Mouse (Mus musculus): ENCODE results near the gene Hapln4. TPM values are rescaled to one million over a fixed set of nuclear protein-coding genes. Genes with fewer than 3 reads are reported as not detected.
"Not testable (repeated sequence)": the region's sequence is repeated elsewhere in the genome, so short reads cannot be mapped to it uniquely, and the experiment has no call there.

Hapln4 gene
- total RNA-seq (2021) = 10 to 100 TPM; 78.4 to 95.6 TPM

DNA sequence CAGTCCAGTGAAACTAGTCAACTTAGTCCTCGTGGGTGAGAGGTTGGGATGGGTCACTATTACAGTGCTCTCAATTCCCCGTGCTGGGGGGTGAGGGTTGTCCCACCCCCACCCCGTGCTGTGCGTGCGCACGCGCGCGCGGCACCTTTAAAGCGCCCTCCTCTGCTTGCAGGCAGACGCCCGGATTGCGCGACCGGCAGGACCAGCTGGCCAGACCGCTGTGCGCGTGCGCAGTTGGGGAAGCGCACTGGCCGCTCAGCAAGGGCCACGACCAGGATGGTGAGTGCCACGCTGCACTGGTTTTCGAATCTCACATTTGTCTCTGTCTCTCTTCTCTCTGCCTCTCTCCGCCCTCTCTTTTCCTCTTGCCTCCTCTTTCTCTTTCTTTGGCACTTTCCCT lies at the start of gene Hapln4:
Hapln4 (plus strand) TSS at position 173 of the 400 bp plus-strand sequence.
- intact Hi-C loops (cut with DNase I) = no loop called here
- peak in 1 of 2 experiments; percentile 80 for DNase-seq (ENCODE audit: low spot score in 2 of 2)

DNA sequence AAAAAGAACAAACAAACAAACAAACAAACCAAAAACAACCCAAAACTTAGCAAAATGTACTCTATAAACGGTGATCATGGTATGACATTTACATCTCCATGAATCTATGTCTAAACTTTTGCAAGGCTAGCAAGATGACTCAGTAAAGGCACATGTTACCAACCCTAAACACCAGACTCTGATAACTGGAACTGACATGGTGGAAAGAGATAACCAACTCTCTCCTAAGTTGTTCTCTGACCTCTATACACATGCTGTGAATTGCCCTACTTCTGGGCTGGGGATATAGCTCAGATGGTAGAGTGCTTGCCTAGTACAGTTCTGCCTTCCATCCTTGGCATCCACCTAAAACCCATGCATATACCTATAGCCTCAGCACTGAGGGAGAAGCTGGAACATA lies 45.3 kb upstream of the Hapln4 start:
- DNase-seq (ENCODE audit: low spot score in 2 of 2) = no peak
- intact Hi-C loops (cut with DNase I) = no loop called here

- intact Hi-C loops (cut with DNase I) = no loop called here
- DNase-seq (ENCODE audit: low spot score in 2 of 2) = no peak
These were observed 41.2 kb upstream of the Hapln4 start for GRCm38 (mm10) chr8:70041885-70042546.

DNA sequence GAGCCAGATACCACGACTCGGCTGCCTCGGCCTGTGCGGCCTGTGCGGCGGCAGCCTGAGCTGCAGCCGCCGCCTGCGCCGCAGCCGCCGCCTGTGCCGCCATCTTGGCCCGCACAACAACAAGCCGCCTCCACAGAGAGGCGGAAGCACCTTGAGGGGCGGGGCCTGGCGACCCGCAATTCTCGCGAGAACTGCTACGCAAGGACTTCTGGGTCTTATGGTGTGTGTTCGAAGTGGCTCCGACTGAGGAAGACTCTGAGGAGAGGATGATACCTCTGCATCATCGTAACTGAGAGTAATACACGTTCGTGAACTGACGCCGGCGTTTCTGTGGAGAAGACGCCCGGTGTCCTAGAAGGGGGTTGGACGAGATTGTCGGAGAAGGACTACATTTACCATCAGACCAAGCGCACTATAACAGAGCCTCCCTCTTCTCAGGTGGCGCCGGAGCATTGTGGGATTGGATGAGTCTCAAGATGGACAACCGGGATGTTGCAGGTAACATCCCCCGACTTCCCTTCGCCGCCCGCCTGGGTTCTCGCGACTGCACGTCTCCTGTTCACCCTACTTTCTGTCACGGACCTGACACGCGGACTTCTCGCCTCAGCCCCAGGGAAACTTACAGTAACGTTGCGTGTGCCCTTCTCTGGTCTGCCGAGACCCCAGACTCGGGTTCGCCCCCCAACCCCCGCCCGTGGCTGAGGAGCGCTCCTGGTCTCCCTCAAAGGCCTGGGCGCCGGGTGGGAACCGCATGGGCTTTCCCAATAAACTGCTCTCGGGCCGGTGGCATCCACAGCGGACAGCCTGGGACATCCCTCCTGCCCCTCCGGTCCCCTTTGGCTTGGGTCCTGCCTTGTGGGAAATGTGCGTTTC lies 40.4 kb upstream of the Hapln4 start, which contains the start of the genes Mau2 and Sugp1:
Mau2 (minus strand) TSS at position 152 of the 873 bp plus-strand sequence.
Sugp1 (plus strand) TSS at position 231 of the 873 bp plus-strand sequence.
- intact Hi-C loops (cut with DNase I) = no loop called here
- DNase-seq (ENCODE audit: low spot score in 2 of 2) = peak; percentile 96 to 97

DNA sequence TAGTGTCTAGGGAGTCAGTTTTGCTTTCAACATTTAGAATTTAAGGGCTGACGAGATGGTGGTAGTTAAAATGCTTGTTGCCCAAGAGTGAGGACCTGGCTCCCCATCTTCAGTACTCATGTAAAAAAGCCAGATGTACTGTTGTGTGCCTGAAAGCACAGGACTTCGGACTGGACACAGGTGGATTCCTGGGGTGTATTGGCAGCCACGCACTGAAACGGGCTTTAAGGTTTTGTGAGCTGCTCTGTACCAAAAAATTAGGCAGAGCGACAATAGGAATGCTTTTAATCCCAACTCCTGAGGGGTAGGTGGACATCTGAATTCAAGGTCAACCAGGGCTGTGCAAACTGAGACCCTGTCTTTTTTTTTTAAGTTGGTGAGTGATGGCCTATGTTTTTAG lies 39.3 kb upstream of the Hapln4 start:
- intact Hi-C loops (cut with DNase I) = no loop called here
- no peak for DNase-seq (ENCODE audit: low spot score in 2 of 2)

DNA sequence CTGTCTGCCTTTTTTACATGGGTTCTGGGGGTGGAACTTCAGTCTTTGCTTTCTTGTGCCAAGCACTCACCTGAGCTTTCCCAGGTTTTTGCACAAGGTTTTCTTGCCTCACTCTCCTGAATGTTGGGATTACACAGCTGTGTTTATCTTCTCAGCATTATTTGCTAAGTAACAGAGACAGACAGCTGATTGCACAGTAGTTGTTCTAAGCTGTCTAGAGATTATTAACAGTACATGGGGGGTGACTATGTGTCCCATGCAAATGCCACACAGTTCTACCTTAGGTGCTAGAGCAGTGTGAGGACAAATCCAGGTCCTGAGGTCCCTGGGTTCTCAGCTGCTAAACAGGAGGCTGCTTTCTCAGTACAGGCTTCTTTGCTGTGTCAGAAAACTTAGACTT lies 33.6 kb upstream of the Hapln4 start:
- intact Hi-C loops (cut with DNase I) = no loop called here
- DNase-seq (ENCODE audit: low spot score in 2 of 2) = no peak

GRCm38 (mm10) chr8:70050434-70050833 lies 32.8 kb upstream of the Hapln4 start:
- intact Hi-C loops (cut with DNase I); DNase-seq (ENCODE audit: low spot score in 2 of 2): not testable (repeated sequence)

DNA sequence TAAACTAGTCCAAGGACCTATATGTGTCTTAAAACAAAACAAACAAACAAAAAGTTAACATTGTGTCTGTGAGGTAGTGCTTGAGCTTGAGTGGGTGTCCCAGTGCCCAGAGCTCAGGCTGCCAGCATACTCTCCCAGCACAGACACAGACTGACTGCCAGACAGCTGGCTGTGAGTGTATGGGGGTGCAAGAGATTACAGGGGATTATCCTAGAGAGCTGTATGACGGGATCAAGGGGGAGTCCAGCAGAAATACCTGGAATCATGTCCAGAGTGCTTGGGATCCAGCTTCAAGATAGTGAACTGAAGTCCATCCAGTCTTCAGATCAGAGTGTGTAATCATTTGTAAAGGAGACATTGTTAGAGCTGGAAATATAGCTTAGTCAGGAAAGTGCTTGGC lies 25.5 kb upstream of the Hapln4 start:
- DNase-seq (ENCODE audit: low spot score in 2 of 2) = no peak
- intact Hi-C loops (cut with DNase I) = no loop called here

GRCm38 (mm10) chr8:70071836-70072440 lies 11.3 kb upstream of the Hapln4 start:
- DNase-seq (ENCODE audit: low spot score in 2 of 2) = no peak
- intact Hi-C loops (cut with DNase I) = no loop called here

- intact Hi-C loops (cut with DNase I) = no loop called here
- DNase-seq (ENCODE audit: low spot score in 2 of 2) = no peak
These were observed 10.7 kb upstream of the Hapln4 start, which contains the start of gene Tm6sf2 for GRCm38 (mm10) chr8:70072441-70073069. Gene Tm6sf2, plus strand, starts transcription at chr8:70072924.

DNA sequence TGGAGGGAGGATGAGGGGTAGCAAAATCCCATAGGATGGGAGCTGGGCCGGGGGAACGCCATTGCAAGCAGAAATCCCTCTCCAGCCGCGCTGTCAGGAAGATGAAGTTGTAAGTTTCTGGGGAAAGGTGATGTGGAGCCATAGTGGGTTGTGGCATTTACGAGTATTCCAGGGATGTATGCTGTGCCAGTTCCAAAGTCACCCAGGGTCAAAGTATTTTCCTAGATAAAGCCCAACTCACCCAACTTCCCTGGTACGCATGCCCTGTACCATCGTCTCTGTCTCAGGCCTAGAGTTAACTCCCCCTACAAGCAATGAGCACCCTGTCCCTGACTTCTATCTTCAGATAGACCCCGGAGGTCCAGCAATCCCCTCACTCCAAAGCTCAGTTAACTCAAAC lies 10.1 kb upstream of the Hapln4 start:
- intact Hi-C loops (cut with DNase I) = no loop called here
- DNase-seq (ENCODE audit: low spot score in 2 of 2) = no peak

DNA sequence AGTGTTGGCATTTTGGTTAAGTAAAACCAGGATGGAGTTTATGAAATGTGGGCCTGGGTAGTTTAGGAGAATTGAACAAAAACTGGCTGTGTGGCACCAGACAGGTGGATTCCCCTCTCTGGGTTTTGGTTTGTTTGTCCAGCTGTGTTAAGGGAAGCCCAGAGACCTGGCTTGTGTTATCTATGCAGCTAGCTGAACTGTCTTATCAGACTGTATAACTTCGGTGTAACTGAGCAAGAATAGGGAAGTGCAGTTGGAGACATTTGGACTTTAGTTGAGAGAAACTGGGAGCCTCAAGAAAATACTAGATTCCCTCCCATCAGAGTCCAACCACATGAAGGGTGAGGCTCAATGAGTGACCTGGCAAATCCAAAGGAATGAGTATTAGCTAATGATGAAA lies 9.6 kb upstream of the Hapln4 start:
- no peak for DNase-seq (ENCODE audit: low spot score in 2 of 2)
- intact Hi-C loops (cut with DNase I) = no loop called here

- no peak for DNase-seq (ENCODE audit: low spot score in 2 of 2)
- intact Hi-C loops (cut with DNase I) = no loop called here
These were observed 1.3 kb upstream of the Hapln4 start for GRCm38 (mm10) chr8:70081976-70082375.

DNA sequence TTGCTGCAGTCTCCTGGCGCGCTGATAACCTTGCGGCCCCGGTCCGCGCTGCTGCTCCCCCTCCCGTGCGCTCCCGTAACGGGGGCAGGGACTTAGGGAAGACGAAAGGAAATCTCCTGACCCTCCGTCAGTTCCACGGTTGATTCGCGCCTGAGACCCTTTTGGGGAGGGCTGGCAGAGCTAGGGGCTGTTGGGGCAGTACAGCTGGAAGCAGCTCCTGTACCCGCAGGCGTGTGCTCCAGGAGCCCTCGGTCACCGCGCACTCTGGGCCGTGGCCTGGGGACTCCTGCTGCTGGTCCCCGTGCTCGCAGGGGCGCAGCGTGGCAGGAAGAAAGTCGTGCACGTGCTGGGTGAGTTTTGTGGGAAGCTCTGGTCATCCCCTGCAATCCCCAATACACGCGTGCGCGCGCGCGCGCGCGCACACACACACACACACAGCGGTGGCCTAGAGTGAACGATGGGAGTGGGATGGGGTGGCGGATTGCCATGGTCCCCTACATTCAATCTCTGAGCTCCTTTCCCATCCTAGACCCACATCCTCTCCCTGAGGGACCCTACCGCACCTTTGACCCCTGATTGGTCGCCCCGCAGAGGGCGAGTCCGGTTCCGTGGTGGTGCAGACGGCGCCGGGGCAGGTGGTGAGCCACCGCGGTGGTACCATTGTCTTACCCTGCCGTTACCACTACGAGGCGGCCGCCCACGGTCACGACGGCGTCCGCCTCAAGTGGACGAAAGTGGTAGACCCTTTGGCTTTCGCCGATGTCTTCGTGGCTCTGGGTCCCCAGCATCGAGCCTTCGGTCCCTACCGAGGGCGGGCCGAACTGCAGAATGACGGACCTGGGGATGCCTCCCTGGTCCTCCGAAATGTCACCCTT lies 1.2 kb downstream of the Hapln4 start:
- peak in 1 of 2 experiments; percentile 34 for DNase-seq (ENCODE audit: low spot score in 2 of 2)
- intact Hi-C loops (cut with DNase I) = loop anchor here (2.0 kb wide), 1 partner anchor 38 kb away; no protein-coding TSS in a partner anchor

GRCm38 (mm10) chr8:70086151-70086550 lies 2.9 kb downstream of the Hapln4 start:
- no peak for DNase-seq (ENCODE audit: low spot score in 2 of 2)
- intact Hi-C loops (cut with DNase I) = no loop called here

DNA sequence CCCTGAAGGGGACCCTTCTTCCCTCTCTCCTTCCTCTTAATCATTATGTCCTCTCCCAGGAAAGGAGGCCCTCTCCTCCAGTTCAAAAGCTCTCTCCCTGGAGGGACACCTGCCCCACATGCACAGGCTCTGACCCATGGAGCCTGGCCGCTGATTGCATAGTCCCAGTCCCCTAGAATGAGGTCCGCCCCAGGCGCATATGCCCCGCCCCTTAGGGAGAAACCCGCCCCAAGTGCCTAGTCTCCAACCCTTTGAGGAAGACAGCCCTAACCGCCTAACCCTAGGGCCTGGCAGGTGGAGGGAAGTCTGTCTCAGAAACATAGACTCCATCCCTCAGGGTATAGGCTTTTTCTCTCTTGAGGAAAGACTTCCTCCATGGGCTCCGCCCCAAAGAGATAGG lies 4.0 kb downstream of the Hapln4 start:
- DNase-seq (ENCODE audit: low spot score in 2 of 2) = no peak
- intact Hi-C loops (cut with DNase I) = no loop called here

- DNase-seq (ENCODE audit: low spot score in 2 of 2) = peak; percentile 68 to 77
- intact Hi-C loops (cut with DNase I) = loop anchor here (2.0 kb wide), 2 partner anchors 41 to 79 kb away; no protein-coding TSS in a partner anchor
These were observed 4.8 kb downstream of the Hapln4 start for GRCm38 (mm10) chr8:70087836-70088650.
